Comparison of ENCODE assay signal across 23 mouse cellular contexts in genomic region chr12:92589305-92589704, GRCm38 (mm10).
A peak's percentile ranks its signal among the peaks of the same experiment; 100 is the strongest.
DNase-seq lines count a peak whose midpoint lies in the region; ATAC-seq and TF ChIP-seq lines count a peak whose summit lies in the region.
"Had no signal": no experiment of that assay in that cellular context is flagged by ENCODE, and none has a peak within 500 bp of the region (broad histone marks: within the 10 kb centered on the region; RNA-seq: fewer than 3 reads in every experiment).

No protein-coding gene starts in this region.

- DNase-seq in forebrain, embryonic 11.5 days (ENCODE audit: low spot score), result no peak
- DNase-seq in forebrain, embryonic 10.5 days (ENCODE audit: extremely low spot score, low spot score), result no peak
- peak; percentile 27 for DNase-seq in midbrain, postnatal 0 days (ENCODE audit: low spot score)
- no peak for DNase-seq in heart, postnatal 25 days (ENCODE audit: low spot score)
- no peak for DNase-seq in heart, adult 2 months
- DNase-seq: adrenal gland, postnatal 36 days; cerebellum, adult 9-11 months; gastrocnemius, postnatal 36 days; kidney, adult 2 months; lung, postnatal 36 days; right cerebral cortex, postnatal 25 days; spleen, adult 18-20 months had no signal

- H3K36me3 ChIP-seq in forebrain, embryonic 11.5 days (ENCODE audit: control insufficient read depth, insufficient read depth, low read length), result no peaks in the 10 kb centered on the region
- no peaks in the 10 kb centered on the region for H3K36me3 ChIP-seq in forebrain, embryonic 10.5 days (replicated peaks)
- H3K36me3 ChIP-seq in midbrain, postnatal 0 days (ENCODE audit: insufficient read depth, low read length), result no peaks in the 10 kb centered on the region
- H3K36me3 ChIP-seq in midbrain, embryonic 16.5 days (ENCODE audit: control insufficient read depth, insufficient read depth, low read length), result no peaks in the 10 kb centered on the region
- H3K36me3 ChIP-seq in forebrain, embryonic 16.5 days (ENCODE audit: control insufficient read depth, insufficient read depth), result no peaks in the 10 kb centered on the region
- no peaks in the 10 kb centered on the region for H3K36me3 ChIP-seq in heart, adult 2 months (ENCODE audit: control insufficient read depth, insufficient read depth, low read length)
- H3K36me3 ChIP-seq: embryonic facial prominence, embryonic 15.5 days; heart, embryonic 15.5 days; limb, embryonic 15.5 days; lung, embryonic 15.5 days; midbrain, embryonic 15.5 days had no signal

- no peak for TF ChIP-seq EP300 in heart, adult 2 months (IDR thresholded peaks at IDR 0.05; ENCODE audit: insufficient read depth, low read depth, low read length)

- no peaks in the 10 kb centered on the region for H3K4me1 ChIP-seq in forebrain, embryonic 11.5 days (replicated peaks; ENCODE audit: control insufficient read depth, insufficient read depth, low read length)
- no peaks in the 10 kb centered on the region for H3K4me1 ChIP-seq in forebrain, embryonic 10.5 days
- H3K4me1 ChIP-seq in midbrain, postnatal 0 days (ENCODE audit: insufficient read depth, low read length), result no peaks in the 10 kb centered on the region
- H3K4me1 ChIP-seq in midbrain, embryonic 16.5 days (ENCODE audit: control insufficient read depth, insufficient read depth, low read length), result no peaks in the 10 kb centered on the region
- H3K4me1 ChIP-seq in forebrain, embryonic 16.5 days (replicated peaks; ENCODE audit: control insufficient read depth, insufficient read depth, low read length), result peaks cover 2% of the 10 kb centered on the region
- H3K4me1 ChIP-seq in heart, adult 2 months (ENCODE audit: control insufficient read depth, insufficient read depth, low read length), result no peaks in the 10 kb centered on the region
- H3K4me1 ChIP-seq: embryonic facial prominence, embryonic 15.5 days; heart, embryonic 15.5 days; limb, embryonic 15.5 days; lung, embryonic 15.5 days; megakaryocyte, embryonic 14.5 days; midbrain, embryonic 15.5 days had no signal

- TF ChIP-seq CTCF in midbrain, postnatal 0 days (IDR thresholded peaks at IDR 0.05), result no peak
- no peak for TF ChIP-seq CTCF in heart, adult 2 months (IDR thresholded peaks at IDR 0.05)

- peak; percentile 63; the same call in 1 of the 2 replicates for ATAC-seq in forebrain, embryonic 11.5 days (replicated peaks; ENCODE audit: low FRiP score)
- no peak for ATAC-seq in midbrain, postnatal 0 days (ENCODE audit: low FRiP score)
- no peak for ATAC-seq in midbrain, embryonic 16.5 days
- peak; percentile 99 for ATAC-seq in forebrain, embryonic 16.5 days
- ATAC-seq: CD4-positive, CD25-positive, alpha-beta regulatory T cell, adult 4 months; midbrain, embryonic 15.5 days had no signal

- H3K27me3 ChIP-seq in forebrain, embryonic 11.5 days (ENCODE audit: control insufficient read depth, insufficient read depth, low read length), result no peaks in the 10 kb centered on the region
- no peaks in the 10 kb centered on the region for H3K27me3 ChIP-seq in forebrain, embryonic 10.5 days (ENCODE audit: poor library complexity, severe bottlenecking)
- H3K27me3 ChIP-seq in midbrain, postnatal 0 days (ENCODE audit: insufficient read depth, low read length), result no peaks in the 10 kb centered on the region
- no peaks in the 10 kb centered on the region for H3K27me3 ChIP-seq in midbrain, embryonic 16.5 days (ENCODE audit: control insufficient read depth, insufficient read depth, low read depth, low read length)
- H3K27me3 ChIP-seq in forebrain, embryonic 16.5 days (replicated peaks; ENCODE audit: control insufficient read depth, insufficient read depth, low read length), result no peaks in the 10 kb centered on the region
- no peaks in the 10 kb centered on the region for H3K27me3 ChIP-seq in heart, adult 2 months (ENCODE audit: control insufficient read depth, insufficient read depth, low read length)
- H3K27me3 ChIP-seq: embryonic facial prominence, embryonic 15.5 days; heart, embryonic 15.5 days; limb, embryonic 15.5 days; lung, embryonic 15.5 days; megakaryocyte, embryonic 14.5 days; midbrain, embryonic 15.5 days had no signal

- H3K4me2 ChIP-seq in forebrain, embryonic 11.5 days (ENCODE audit: low read depth, low read length, severe bottlenecking), result no peak overlapping the region
- no peak overlapping the region for H3K4me2 ChIP-seq in midbrain, postnatal 0 days (ENCODE audit: low read depth, low read length, poor library complexity, severe bottlenecking)
- H3K4me2 ChIP-seq in midbrain, embryonic 16.5 days (ENCODE audit: low read length), result no peak overlapping the region
- H3K4me2 ChIP-seq in forebrain, embryonic 16.5 days (ENCODE audit: low read length), result no peak overlapping the region
- H3K4me2 ChIP-seq: embryonic facial prominence, embryonic 15.5 days; heart, embryonic 15.5 days; limb, embryonic 15.5 days; lung, embryonic 15.5 days; midbrain, embryonic 15.5 days had no signal

- H3K9ac ChIP-seq in forebrain, embryonic 11.5 days (ENCODE audit: low read length), result no peak overlapping the region
- H3K9ac ChIP-seq in midbrain, postnatal 0 days (replicated peaks; ENCODE audit: low read length, poor library complexity, severe bottlenecking), result no peak overlapping the region
- no peak overlapping the region for H3K9ac ChIP-seq in midbrain, embryonic 16.5 days (ENCODE audit: low read depth, low read length)
- no peak overlapping the region for H3K9ac ChIP-seq in forebrain, embryonic 16.5 days (replicated peaks; ENCODE audit: low read depth, low read length)
- H3K9ac ChIP-seq in heart, adult 2 months (ENCODE audit: low read depth, low read length), result no peak overlapping the region
- H3K9ac ChIP-seq: embryonic facial prominence, embryonic 15.5 days; heart, embryonic 15.5 days; limb, embryonic 15.5 days; liver, embryonic 14.5 days; lung, embryonic 15.5 days; midbrain, embryonic 15.5 days had no signal

- H3K4me3 ChIP-seq in forebrain, embryonic 11.5 days (ENCODE audit: low read depth, low read length), result no peak overlapping the region
- no peak overlapping the region for H3K4me3 ChIP-seq in forebrain, embryonic 10.5 days
- no peak overlapping the region for H3K4me3 ChIP-seq in midbrain, postnatal 0 days (ENCODE audit: low read depth, low read length)
- H3K4me3 ChIP-seq in midbrain, embryonic 16.5 days (ENCODE audit: low read depth, low read length), result no peak overlapping the region
- H3K4me3 ChIP-seq in forebrain, embryonic 16.5 days (replicated peaks; ENCODE audit: low read length), result no peak overlapping the region
- no peak overlapping the region for H3K4me3 ChIP-seq in heart, adult 2 months
- H3K4me3 ChIP-seq: embryonic facial prominence, embryonic 15.5 days; heart, embryonic 15.5 days; limb, embryonic 15.5 days; lung, embryonic 15.5 days; megakaryocyte, embryonic 14.5 days; midbrain, embryonic 15.5 days had no signal

- intact Hi-C loops in heart, postnatal 25 days (cut with DNase I), result no loop called here
- intact Hi-C loops in heart, adult 2 months (cut with DNase I), result no loop called here

- no peaks in the 10 kb centered on the region for H3K79me2 ChIP-seq in heart, adult 2 months (replicated peaks; ENCODE audit: control insufficient read depth, insufficient read depth, low read length)

- H3K9me3 ChIP-seq in forebrain, embryonic 11.5 days (ENCODE audit: control insufficient read depth, low read length), result no peaks in the 10 kb centered on the region
- H3K9me3 ChIP-seq in forebrain, embryonic 10.5 days, result no peaks in the 10 kb centered on the region
- no peaks in the 10 kb centered on the region for H3K9me3 ChIP-seq in midbrain, postnatal 0 days (ENCODE audit: low read length)
- H3K9me3 ChIP-seq in midbrain, embryonic 16.5 days (replicated peaks; ENCODE audit: control insufficient read depth, low read length, poor library complexity, severe bottlenecking), result no peaks in the 10 kb centered on the region
- H3K9me3 ChIP-seq in forebrain, embryonic 16.5 days (ENCODE audit: control insufficient read depth, low read length), result no peaks in the 10 kb centered on the region
- H3K9me3 ChIP-seq: embryonic facial prominence, embryonic 15.5 days; heart, embryonic 15.5 days; limb, embryonic 15.5 days; lung, embryonic 15.5 days; megakaryocyte, embryonic 14.5 days; midbrain, embryonic 15.5 days had no signal

- TF ChIP-seq POLR2A in heart, adult 2 months (IDR thresholded peaks at IDR 0.05; ENCODE audit: insufficient read depth, low read depth, low read length), result no peak

- WGBS in forebrain, embryonic 11.5 days, result 54% methylated on average over 6 of the region's 6 CpGs
- WGBS in forebrain, embryonic 10.5 days, result 85% methylated on average over 6 of the region's 6 CpGs
- 59% methylated on average over 6 of the region's 6 CpGs for WGBS in midbrain, postnatal 0 days
- 54% methylated on average over 6 of the region's 6 CpGs for WGBS in midbrain, embryonic 16.5 days
- 12% methylated on average over 6 of the region's 6 CpGs for WGBS in forebrain, embryonic 16.5 days
- 71% methylated on average over 6 of the region's 6 CpGs for WGBS in heart, adult 2 months

- no peak overlapping the region for H3K27ac ChIP-seq in forebrain, embryonic 11.5 days (ENCODE audit: low read depth, low read length)
- H3K27ac ChIP-seq in forebrain, embryonic 10.5 days, result no peak overlapping the region
- no peak overlapping the region for H3K27ac ChIP-seq in midbrain, postnatal 0 days (ENCODE audit: low read depth, low read length)
- no peak overlapping the region for H3K27ac ChIP-seq in midbrain, embryonic 16.5 days (ENCODE audit: low read length)
- no peak overlapping the region for H3K27ac ChIP-seq in forebrain, embryonic 16.5 days (ENCODE audit: low read length)
- no peak overlapping the region for H3K27ac ChIP-seq in heart, adult 2 months
- H3K27ac ChIP-seq: embryonic facial prominence, embryonic 15.5 days; heart, embryonic 15.5 days; kidney, postnatal 0 days; limb, embryonic 15.5 days; liver, embryonic 14.5 days; lung, embryonic 15.5 days; midbrain, embryonic 15.5 days had no signal

Comparison
In these comparisons a context has a peak if more than half of its experiments do, and no peak if none do; other contexts are left out.
1. ATAC-seq: peak in forebrain, embryonic 11.5 days (single experiment) and forebrain, embryonic 16.5 days (single experiment); none in midbrain, postnatal 0 days (single experiment) and midbrain, embryonic 16.5 days (single experiment).